Mouse (Mus musculus) G1E (cell line): Measurements from ENCODE around the gene Ccer2.

ENCODE experiments used
- CTCF ChIP-seq: IDR thresholded peaks from 2 replicates; pipeline ENCODE4 v1.5.1; 2012; ENCODE audit warnings: low read depth, low read length, inconsistent platforms, mixed read lengths
- TAL1 ChIP-seq: conservative IDR thresholded peaks from 2 replicates; pipeline ENCODE4 v1.6.1; 2012; ENCODE audit warnings: low read depth, low read length, inconsistent platforms, mixed read lengths

- TF ChIP-seq CTCF (no peak), TAL1 (no peak)
Measured at GRCm38 (mm10) chr7:28756079-28756478, at the start of gene Ccer2.
